Mouse (Mus musculus): ENCODE measurements at regions not wholly inside any gene's neighbourhood (a gene's known extent, or its start where the extent isn't known, plus 50 kb on each side); places are given as distances from the start of the nearest gene placed in this dataset.

DNA sequence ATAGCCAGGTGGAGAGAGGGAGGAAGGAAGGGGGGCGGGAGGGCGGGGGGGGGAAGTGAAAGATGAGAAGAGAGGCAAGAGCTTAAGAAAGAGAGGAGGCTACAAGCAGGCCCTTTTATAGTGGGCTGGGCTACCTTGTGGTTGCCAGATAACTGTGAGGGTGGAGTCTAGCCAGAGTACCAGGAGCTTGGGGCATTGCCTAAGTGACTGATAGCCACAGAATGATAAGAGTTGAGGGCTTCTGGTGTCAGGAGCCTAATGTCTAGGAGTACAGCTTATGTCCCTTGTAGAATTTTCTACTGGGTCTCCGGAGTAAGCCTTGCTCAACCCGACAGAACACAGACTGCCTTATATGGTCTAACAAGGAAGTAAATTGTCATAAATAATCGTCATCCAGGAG lies 567.4 kb upstream of the Cdh8 start:
- Histone ChIP-seq H3K4me2 (ENCODE audit: low read depth) (no peak overlapping the region), H3K27ac (no peak overlapping the region), H3K4me3 (ENCODE audit: insufficient read depth in 1 of 2, low read depth in 2 of 2, low read length in 2 of 2) (no peak overlapping the region), H3K36me3 (replicated peaks; ENCODE audit: control insufficient read depth, insufficient read depth, low read depth) (no peaks in the 10 kb centered on the region), H3K9ac (replicated peaks) (no peak overlapping the region), H3K9me3 (ENCODE audit: control insufficient read depth, low read length) (no peaks in the 10 kb centered on the region), H3K4me1 (replicated peaks; ENCODE audit: control insufficient read depth in 2 of 2, insufficient read depth in 2 of 2, low read length in 1 of 2) (no peaks in the 10 kb centered on the region), H3K27me3 (ENCODE audit: control insufficient read depth, insufficient read depth, low read length) (no peaks in the 10 kb centered on the region)
- peak in 2 of 3 experiments; percentile 14 to 22 for DNase-seq (ENCODE audit: low read depth in 3 of 3, low spot score in 3 of 3)
- peak; percentile 80 for ATAC-seq (ENCODE audit: insufficient read depth)
- TF ChIP-seq CTCF (IDR thresholded peaks at IDR 0.05; ENCODE audit: low read depth) (no peak), EP300 (IDR thresholded peaks at IDR 0.05; ENCODE audit: low read depth) (no peak)
- WGBS (ENCODE audit: insufficient replicate concordance), result 45% methylated on average over 5 of the region's 5 CpGs

DNA sequence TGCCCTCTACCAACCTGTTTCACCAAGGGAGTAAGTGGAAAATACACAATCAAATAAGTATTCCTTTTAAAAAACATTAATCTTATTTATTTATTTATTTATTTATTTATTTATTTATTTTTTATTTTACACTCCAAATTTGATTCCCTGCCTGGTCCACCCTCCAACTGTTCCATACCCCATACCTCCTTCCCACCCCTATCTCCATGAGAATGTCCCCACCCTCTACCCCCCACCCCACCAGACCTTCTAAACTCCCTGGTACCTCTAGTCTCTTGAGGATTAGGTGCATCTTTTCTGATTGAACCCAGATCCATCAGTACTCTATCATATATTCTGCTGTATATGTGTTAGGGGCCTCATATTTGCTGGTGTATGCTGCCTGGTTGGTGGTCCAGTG lies 538.4 kb upstream of the Cdh8 start:
- DNase-seq (ENCODE audit: low read depth in 3 of 3, low spot score in 3 of 3) (no peak), ATAC-seq (ENCODE audit: insufficient read depth) (no peak)
- Histone ChIP-seq H3K9me3 (ENCODE audit: control insufficient read depth, low read length) (no peaks in the 10 kb centered on the region), H3K4me1 (replicated peaks; ENCODE audit: control insufficient read depth in 2 of 2, insufficient read depth in 2 of 2, low read length in 1 of 2) (no peaks in the 10 kb centered on the region), H3K27ac (no peak overlapping the region), H3K4me2 (ENCODE audit: low read depth) (no peak overlapping the region), H3K27me3 (ENCODE audit: control insufficient read depth, insufficient read depth, low read length) (no peaks in the 10 kb centered on the region), H3K9ac (replicated peaks) (no peak overlapping the region), H3K36me3 (replicated peaks; ENCODE audit: control insufficient read depth, insufficient read depth, low read depth) (no peaks in the 10 kb centered on the region), H3K4me3 (ENCODE audit: insufficient read depth in 1 of 2, low read depth in 2 of 2, low read length in 2 of 2) (no peak overlapping the region)
- no peak for TF ChIP-seq EP300 (IDR thresholded peaks at IDR 0.05; ENCODE audit: low read depth)
- TF ChIP-seq CTCF (IDR thresholded peaks at IDR 0.05; ENCODE audit: low read depth), result no peak

- H3K4me2 ChIP-seq (ENCODE audit: low read depth), result no peak overlapping the region
- H3K9me3 ChIP-seq (ENCODE audit: control insufficient read depth, low read length), result no peaks in the 10 kb centered on the region
- H3K9ac ChIP-seq (replicated peaks), result no peak overlapping the region
- no peak for TF ChIP-seq EP300 (IDR thresholded peaks at IDR 0.05; ENCODE audit: low read depth)
- no peak for TF ChIP-seq CTCF (IDR thresholded peaks at IDR 0.05; ENCODE audit: low read depth)
- no peaks in the 10 kb centered on the region for H3K36me3 ChIP-seq (replicated peaks; ENCODE audit: control insufficient read depth, insufficient read depth, low read depth)
- no peaks in the 10 kb centered on the region for H3K4me1 ChIP-seq (replicated peaks; ENCODE audit: control insufficient read depth in 2 of 2, insufficient read depth in 2 of 2, low read length in 1 of 2)
- ATAC-seq (ENCODE audit: insufficient read depth) (no peak), DNase-seq (ENCODE audit: low read depth in 3 of 3, low spot score in 3 of 3) (no peak)
- no peak overlapping the region for H3K4me3 ChIP-seq (ENCODE audit: insufficient read depth in 1 of 2, low read depth in 2 of 2, low read length in 2 of 2)
- H3K27me3 ChIP-seq (ENCODE audit: control insufficient read depth, insufficient read depth, low read length), result no peaks in the 10 kb centered on the region
- H3K27ac ChIP-seq, result no peak overlapping the region
Measured at GRCm38 (mm10) chr8:99953876-99954275, 537.6 kb upstream of the Cdh8 start.

DNA sequence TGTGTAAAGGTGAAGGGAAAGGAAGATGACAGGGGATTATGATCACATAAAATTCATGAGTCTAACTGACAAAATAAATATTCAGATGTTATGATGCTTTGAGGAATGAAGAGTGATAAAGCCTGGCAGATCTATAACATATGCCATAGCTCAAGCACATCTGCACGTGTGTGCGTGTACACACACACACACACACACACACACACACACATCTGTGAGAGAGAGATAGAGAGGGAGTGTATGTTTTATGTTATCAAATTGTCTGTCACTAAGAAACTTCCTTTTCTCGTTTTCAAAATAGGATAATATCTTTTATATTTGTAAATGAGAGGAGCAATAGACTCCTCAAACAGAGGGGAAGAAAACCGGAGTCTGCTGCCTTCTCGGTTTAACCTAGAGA lies 516.9 kb upstream of the Cdh8 start:
- Histone ChIP-seq H3K27me3 (ENCODE audit: control insufficient read depth, insufficient read depth, low read length) (no peaks in the 10 kb centered on the region), H3K4me3 (ENCODE audit: insufficient read depth in 1 of 2, low read depth in 2 of 2, low read length in 2 of 2) (no peak overlapping the region), H3K9ac (replicated peaks) (no peak overlapping the region), H3K4me1 (replicated peaks; ENCODE audit: control insufficient read depth in 2 of 2, insufficient read depth in 2 of 2, low read length in 1 of 2) (no peaks in the 10 kb centered on the region), H3K36me3 (replicated peaks; ENCODE audit: control insufficient read depth, insufficient read depth, low read depth) (no peaks in the 10 kb centered on the region), H3K27ac (no peak overlapping the region), H3K4me2 (ENCODE audit: low read depth) (no peak overlapping the region), H3K9me3 (ENCODE audit: control insufficient read depth, low read length) (no peaks in the 10 kb centered on the region)
- ATAC-seq (ENCODE audit: insufficient read depth) (no peak), DNase-seq (ENCODE audit: low read depth in 3 of 3, low spot score in 3 of 3) (no peak)
- TF ChIP-seq EP300 (IDR thresholded peaks at IDR 0.05; ENCODE audit: low read depth) (no peak), CTCF (IDR thresholded peaks at IDR 0.05; ENCODE audit: low read depth) (no peak)
- WGBS (ENCODE audit: insufficient replicate concordance), result 64% methylated on average over 5 of the region's 5 CpGs

Data from liver, embryonic 14.5 days (tissue).